Mouse (Mus musculus) thymus, adult 18-20 months (tissue): ENCODE data around the gene Wrap53.
"Not testable (repeated sequence)": the region's sequence is repeated elsewhere in the genome, so short reads cannot be mapped to it uniquely, and the experiment has no call there.

Source experiments
- DNase-seq, 2 experiments: peaks; one replicate each; pipeline ENCODE4 v3.0.0; 2022; ENCODE audit warnings: mixed read lengths in 2 of 2

Wrap53 gene

DNA sequence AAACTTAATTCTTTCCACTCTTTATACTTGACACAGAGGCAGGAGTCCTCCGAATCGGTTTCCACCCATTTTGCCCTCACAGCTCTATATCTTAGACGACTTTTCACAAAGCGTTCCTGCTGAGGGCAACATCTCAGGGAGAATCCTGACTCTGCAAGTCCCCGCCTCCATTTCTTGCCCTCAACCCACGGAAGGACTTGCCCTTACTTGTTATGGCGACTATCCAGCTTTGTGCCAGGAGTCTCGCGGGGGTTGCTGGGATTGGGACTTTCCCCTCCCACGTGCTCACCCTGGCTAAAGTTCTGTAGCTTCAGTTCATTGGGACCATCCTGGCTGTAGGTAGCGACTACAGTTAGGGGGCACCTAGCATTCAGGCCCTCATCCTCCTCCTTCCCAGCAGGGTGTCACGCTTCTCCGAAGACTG is at the start of gene Wrap53, which contains the start of gene Trp53:
TSS of gene Wrap53 (minus strand) at position 165 of the 424 bp plus-strand sequence.
TSS of gene Trp53 (plus strand) at position 269 of the 424 bp plus-strand sequence.
- peak; percentile 86 to 92 for DNase-seq

DNA sequence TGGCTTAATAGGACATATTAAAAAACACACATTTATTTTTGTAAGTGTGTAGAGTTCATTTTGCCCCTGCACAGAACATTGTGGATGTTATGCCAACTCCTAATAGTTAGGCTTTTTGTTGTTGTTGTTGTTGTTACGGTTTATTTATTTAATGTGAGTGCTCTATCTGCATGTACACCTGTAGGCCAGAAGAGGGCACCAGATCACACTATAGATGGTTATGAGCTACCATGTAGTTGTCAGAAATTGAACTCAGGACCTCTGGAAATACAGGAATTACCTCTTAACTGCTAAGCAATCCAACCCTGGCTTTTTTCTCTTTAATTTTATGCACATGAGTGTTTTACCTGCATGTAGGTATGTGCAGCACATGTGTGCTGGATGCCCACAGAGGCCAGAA is 49.7 kb upstream of the Wrap53 start:
- no peak for DNase-seq

DNA sequence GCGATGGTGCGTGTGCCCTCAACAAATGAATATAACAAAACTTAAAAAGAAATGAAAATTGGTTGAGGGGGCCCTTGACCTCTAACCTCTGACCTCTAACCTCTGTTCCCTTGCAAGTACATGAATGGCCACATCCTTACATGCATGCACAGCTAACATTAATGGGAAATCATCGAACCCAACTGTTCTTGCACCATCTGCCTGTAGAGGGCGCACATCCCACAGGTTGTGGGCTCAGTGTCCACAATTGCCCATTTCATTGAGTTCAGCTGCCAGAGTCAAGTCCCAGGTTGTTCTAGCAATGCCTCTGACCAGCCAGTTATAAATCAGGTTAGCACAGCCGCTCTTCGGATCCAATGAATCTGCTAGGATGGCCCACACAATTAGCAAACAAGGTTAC is 48.2 kb upstream of the Wrap53 start:
- peak in 1 of 2 experiments; percentile 36 for DNase-seq

- DNase-seq: not testable (repeated sequence)
Observed at GRCm38 (mm10) chr11:69624339-69624738, 44.3 kb upstream of the Wrap53 start.

DNA sequence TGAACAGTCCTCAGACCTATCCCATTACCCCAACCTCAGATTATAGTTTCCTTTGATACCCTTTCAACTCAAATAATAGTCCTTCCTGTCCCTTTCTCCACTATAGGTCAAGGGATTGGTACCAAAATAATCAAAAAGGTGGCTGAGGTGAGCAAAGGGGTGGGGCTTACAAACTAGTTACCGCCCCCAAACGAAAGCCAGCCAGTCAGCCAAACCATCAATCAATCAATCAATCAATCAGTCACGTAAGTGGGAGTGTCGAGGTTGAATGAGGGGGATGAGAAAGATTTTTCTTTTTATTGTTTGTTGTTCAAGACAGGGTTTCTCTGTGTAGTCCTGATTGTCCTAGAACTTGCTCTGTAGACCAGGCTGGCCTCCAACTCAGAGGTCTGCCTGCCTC is 43.0 kb upstream of the Wrap53 start:
- no peak for DNase-seq

- DNase-seq: no peak
Observed at GRCm38 (mm10) chr11:69622406-69622805, 42.4 kb upstream of the Wrap53 start.

GRCm38 (mm10) chr11:69621571-69622268 is 41.7 kb upstream of the Wrap53 start, which contains the start of gene Sat2:
Sat2 (plus strand) TSS chr11:69622024.
- DNase-seq: no peak

DNA sequence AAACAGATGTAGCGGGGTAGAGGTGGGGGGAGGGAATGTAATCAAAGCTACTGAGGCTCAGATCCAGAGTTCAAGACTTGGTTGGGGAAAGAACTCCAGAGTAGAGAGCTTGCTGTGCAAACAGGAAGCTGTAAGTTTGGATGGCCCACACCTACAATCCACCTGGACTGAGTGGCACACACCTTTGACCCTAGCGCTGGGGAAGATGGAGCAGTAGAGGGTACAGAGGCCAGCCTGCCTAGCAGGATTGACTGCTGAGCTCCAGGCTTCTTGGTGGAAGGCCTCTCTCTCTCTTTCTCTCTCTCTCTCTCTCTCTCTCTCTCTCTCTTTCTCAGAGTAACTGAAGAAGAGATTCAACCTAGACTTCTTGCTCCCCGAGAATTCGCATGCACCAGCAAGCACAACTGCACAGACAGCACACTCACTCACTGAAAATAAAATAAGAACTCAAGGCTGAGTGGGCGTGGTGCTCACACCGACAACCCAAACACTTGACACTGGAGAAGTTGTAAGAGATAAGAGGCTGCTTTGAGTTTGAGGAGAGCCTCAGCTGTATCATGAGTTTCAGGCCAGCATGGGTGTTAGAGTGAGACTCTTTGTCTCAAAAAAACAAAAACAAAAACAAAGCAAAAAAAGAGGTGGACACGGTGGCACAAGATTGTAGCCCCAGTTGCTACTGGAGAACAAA is 40.5 kb upstream of the Wrap53 start:
- DNase-seq: no peak

DNA sequence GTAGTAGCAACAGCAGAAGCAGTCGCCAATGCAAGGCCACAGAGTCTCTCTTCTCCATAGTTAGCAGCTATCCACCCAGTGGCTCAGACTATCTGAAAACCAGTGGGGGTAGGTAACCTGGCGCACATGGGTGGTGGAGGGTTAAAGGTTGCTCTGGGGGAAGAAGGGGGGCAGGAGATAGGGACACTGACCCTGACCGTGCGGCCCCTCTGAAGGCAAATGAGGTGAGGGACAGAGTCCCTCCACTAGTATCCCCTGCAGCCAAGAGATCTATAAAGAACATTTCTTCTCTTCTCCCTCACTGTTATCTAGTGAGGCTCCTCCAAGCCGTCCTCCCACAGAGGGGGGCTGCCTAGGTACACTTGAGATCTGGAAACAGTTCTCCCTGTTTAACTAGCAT is 37.8 kb upstream of the Wrap53 start, which contains the start of gene Shbg:
TSS of gene Shbg (minus strand) at position 101 of the 400 bp plus-strand sequence.
- no peak for DNase-seq

DNA sequence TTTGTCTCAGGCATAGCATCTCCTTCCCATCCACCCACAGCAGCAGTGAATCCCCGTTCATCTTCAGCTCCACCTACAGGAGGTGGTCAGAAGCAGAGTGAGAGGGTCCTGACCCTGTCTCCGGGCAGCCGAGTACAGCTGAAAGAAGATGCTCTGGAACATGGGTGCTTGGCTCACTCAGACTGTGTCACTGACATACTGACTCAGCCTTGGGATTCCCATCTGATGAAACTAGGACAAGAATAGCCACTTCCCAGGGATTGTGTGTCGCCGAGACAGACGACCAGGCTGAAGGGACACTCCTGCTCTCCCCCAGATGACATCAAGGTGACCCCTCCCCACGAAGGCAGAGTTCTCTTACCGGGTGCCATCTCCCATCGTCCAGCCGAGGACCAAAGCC is 36.7 kb upstream of the Wrap53 start:
- no peak for DNase-seq

GRCm38 (mm10) chr11:69614257-69614588 is 34.2 kb upstream of the Wrap53 start:
- not testable (repeated sequence) for DNase-seq

GRCm38 (mm10) chr11:69613553-69614256 is 33.6 kb upstream of the Wrap53 start:
- DNase-seq: peak; percentile 42 to 44

DNA sequence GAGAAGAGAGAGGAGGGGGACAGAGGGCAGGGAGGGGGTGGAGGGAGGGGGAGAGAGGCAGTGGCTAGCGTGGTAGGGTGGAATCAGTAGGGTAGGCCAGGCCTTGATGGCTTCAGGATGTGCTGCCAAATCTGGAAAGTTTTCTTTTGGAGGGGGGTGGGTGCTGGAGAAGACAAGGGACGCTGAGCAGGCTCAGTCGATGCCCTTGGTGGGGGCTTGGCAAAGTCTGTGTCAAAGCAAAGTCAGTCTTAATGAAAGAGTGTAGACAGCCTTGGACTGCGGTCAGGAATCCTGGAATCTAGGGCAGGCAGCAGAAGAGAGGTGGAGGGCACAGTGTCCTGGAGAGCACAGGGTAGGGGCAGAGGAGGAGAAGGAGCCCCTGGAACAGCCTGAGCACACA is 30.8 kb upstream of the Wrap53 start:
- DNase-seq: no peak

DNA sequence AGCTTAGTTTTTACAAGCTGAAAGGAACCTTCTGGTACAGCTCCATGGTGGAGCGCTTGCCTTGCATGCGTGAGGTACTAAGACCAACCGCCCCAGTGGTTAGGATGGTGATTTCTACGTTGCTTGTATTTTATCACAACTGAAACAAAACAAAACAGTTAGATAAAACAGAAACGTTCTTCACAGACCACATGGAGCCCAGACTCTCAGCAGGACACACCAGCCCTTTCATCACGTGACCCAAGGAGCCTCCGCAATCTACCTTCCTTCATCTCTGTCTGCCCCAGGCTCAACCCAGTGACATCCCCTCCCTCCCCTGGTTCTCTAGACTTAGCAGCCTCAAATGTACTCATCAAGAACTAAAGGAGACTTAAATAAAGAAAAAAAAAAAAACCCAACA is 29.4 kb upstream of the Wrap53 start:
- no peak for DNase-seq

DNA sequence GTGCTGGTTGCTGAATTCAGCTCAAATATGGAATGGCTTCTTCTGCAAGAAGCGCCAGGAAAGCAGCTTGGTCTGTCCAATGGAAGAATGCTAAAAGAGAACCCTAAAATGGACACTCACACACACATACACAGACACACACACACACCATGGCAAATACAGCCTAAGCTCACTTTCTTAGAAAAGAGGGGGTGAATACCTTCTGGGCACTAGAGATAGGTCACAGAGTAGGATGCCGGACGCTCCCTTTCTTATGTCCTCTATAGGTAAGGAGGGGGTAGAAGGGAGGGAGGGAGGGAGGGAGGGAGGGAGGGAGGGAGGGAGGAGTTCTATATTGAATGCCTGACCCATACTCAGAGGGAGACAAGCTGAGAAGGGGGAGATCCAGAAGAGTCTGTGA is 28.5 kb upstream of the Wrap53 start:
- DNase-seq: no peak

DNA sequence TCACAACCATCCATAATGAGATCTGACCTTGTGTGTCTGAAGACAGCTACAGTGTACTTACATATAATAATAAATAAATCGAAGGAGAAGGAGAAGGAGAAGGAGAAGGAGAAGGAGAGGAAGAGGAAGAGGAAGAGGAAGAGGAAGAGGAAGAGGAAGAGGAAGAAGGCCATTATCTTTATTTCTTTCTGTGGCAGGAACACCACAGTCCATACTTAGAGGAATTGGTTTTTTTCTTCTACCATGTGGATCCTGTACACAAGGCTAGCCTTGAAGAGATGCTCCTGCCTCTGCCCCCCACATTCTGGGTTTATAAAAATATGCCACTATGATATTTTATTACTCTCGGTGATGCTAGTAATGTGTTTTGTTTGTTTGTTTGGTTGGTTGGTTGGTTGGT is 26.8 kb upstream of the Wrap53 start:
- no peak for DNase-seq

- DNase-seq: no peak
Observed at GRCm38 (mm10) chr11:69606491-69606795, 26.4 kb upstream of the Wrap53 start.

- peak; percentile 62 to 74 for DNase-seq
Observed at GRCm38 (mm10) chr11:69605726-69606490, 25.9 kb upstream of the Wrap53 start, which contains the start of gene Atp1b2. Atp1b2 (minus strand) TSS chr11:69605942.

DNA sequence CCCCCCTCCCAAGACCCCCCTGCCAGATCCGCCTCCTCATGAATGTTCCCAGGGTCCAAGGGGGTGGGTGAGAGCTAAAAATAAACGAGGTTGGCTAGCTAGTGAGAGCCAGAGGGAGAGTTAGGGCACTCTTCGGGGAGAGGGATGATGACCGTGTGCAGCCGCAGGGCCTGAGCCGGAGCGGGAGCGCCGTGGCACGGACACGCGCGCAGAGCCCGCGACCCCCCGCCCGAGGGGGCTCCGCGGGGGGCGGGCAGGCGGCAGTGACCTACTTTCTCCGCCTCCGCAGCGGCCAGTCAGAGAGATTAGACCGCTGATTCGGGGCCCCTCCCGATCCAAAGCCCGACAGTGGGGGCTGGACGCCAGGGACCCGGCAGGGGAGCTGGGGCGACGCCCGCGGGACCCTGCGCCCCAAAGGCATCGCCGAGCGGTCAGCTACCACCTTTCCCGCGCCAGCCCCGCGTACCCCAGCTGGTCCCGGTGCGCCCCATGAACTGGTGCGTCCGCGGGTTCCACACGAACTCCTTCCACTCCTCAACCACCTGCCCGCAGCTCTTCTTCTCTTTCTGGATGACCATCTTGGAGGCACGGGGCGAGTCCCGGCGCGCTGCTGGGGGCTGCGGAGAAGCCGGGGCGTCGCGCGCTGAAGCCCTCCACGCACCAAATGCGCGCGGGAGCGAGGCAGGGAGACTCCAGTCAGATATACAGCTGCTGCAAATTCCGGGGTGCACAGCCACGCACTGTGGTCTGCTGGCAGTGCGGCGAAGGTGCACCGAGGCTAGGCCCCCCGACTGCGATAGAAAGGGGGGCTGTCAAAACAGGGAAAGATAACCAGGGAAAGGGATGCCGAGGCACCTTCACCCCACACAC is 25.0 kb upstream of the Wrap53 start:
- DNase-seq: no peak

GRCm38 (mm10) chr11:69604347-69604746 is 24.3 kb upstream of the Wrap53 start:
- no peak for DNase-seq

DNA sequence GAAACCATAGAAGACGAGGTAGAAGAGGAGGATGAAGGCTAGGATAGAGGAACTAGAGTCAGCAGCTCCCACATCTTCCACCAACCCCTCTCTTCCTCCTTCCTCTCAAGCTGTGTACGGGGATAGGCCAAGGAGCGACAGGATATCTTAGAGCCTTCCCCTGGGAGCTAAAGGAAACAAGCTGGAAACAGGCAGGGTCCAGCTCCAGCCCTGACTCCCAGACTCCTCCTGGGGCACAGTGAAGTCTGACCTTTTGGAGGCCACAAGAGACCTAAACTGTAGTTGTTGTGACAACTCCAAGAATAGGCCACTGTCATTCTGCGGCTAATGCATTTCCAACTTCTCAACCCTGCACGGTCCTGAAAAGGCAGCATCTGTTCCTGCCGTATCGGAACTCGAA is 23.5 kb upstream of the Wrap53 start:
- DNase-seq: no peak

DNA sequence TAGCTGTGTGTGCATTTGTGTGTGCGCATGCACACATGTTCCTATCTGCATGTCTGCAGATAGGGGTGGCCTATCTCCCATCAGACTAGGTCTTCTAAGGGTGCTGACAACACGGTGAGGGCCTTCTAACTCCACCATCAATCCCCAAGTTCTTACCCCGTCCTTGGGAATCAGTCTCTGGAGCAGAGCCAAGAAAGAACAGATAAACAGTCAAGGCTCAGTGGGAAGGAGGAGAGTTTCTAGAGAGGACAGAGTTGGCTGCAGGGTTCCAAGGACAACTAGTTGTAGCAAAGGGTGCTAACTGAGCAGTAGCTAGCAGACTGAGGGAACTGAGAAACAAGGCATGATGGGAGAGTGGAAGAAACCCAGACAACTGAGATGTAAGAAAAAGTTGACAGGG is 21.7 kb upstream of the Wrap53 start:
- no peak for DNase-seq
